ENCODE assay signal across 8 mouse cellular contexts in the genomic region with DNA sequence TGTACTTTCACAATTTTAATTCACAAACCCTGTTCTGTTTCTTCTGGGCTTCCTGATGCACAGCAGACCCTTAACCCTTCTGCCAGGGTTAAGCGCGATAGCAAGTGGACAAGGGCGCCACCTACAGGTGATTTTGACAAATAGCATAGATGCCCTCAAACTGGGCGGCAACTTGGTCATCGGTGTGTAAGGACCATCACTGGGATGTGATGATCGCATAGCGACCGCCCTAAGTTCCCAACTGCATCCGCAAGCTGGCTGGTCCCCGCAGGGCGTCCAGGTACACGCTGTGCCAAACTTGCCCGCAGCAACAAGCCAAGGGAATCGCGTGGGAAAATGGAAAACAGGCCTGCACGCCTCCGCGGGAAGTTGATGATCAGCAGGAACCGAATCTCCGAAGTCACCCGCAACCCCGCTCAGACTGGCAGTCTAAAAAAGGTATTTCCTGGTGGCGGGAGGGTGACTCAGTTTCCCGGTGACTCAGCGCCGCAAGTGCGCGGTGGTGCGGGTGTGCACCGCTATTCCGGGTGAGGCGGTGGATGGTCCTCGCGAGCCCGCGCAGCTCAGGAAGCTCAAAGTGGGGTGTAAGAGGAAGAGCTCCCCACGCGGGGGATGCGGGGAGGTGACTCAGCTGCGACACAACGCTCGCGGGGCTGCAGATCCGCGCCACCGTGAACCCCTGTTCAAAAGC.
DNase-seq lines count a peak whose midpoint lies in the region; ATAC-seq and TF ChIP-seq lines count a peak whose summit lies in the region.

No protein-coding gene starts in this region.

- no peaks in the 10 kb centered on the region for H3K9me3 ChIP-seq in embryonic facial prominence, embryonic 11.5 days (replicated peaks; ENCODE audit: control insufficient read depth, low read length)
- H3K9me3 ChIP-seq in heart, embryonic 10.5 days = no peaks in the 10 kb centered on the region
- no peaks in the 10 kb centered on the region for H3K9me3 ChIP-seq in kidney, embryonic 14.5 days (ENCODE audit: control insufficient read depth, low read length)
- H3K9me3 ChIP-seq in limb, embryonic 14.5 days (ENCODE audit: control insufficient read depth, low read length) = no peaks in the 10 kb centered on the region
- H3K9me3 ChIP-seq in midbrain, embryonic 16.5 days (replicated peaks; ENCODE audit: control insufficient read depth, low read length, poor library complexity, severe bottlenecking) = no peaks in the 10 kb centered on the region

- peak; percentile 32 for DNase-seq in 3134 (ENCODE audit: extremely low read depth, insufficient read length, low spot score)
- peak; percentile 80 for DNase-seq in adrenal gland, postnatal 10 days
- DNase-seq in embryonic facial prominence, embryonic 11.5 days (ENCODE audit: low spot score) = peak; percentile 91
- peak; percentile 89 for DNase-seq in heart, embryonic 10.5 days (ENCODE audit: low spot score)
- DNase-seq in limb, embryonic 14.5 days (ENCODE audit: low spot score) = peak; percentile 90
- peak; percentile 34 to 69 for DNase-seq in spleen, postnatal 10 days (ENCODE audit: low spot score in 2 of 2)

- H3K27ac ChIP-seq in embryonic facial prominence, embryonic 11.5 days (replicated peaks; ENCODE audit: low read depth, low read length) = no peak overlapping the region
- H3K27ac ChIP-seq in heart, embryonic 10.5 days = peak overlapping the region; percentile 84
- no peak overlapping the region for H3K27ac ChIP-seq in kidney, embryonic 14.5 days (ENCODE audit: low read depth, low read length)
- H3K27ac ChIP-seq in limb, embryonic 14.5 days (replicated peaks; ENCODE audit: low read depth, low read length) = no peak overlapping the region
- no peak overlapping the region for H3K27ac ChIP-seq in midbrain, embryonic 16.5 days (ENCODE audit: low read length)

- TF ChIP-seq POLR2A in limb, embryonic 14.5 days (IDR thresholded peaks at IDR 0.05; ENCODE audit: borderline replicate concordance, extremely low read depth, insufficient read depth, insufficient read length) = no peak

- WGBS in embryonic facial prominence, embryonic 11.5 days = 1% methylated on average over 46 of the region's 46 CpGs
- 2% methylated on average over 46 of the region's 46 CpGs for WGBS in heart, embryonic 10.5 days
- 1% methylated on average over 46 of the region's 46 CpGs for WGBS in kidney, embryonic 14.5 days
- under 1% methylated on average over 42 of the region's 46 CpGs for WGBS in limb, embryonic 14.5 days
- under 1% methylated on average over 42 of the region's 46 CpGs for WGBS in midbrain, embryonic 16.5 days

- H3K9ac ChIP-seq in embryonic facial prominence, embryonic 11.5 days (replicated peaks; ENCODE audit: low read length) = peak overlapping the region; percentile 56
- peak overlapping the region; percentile 37 for H3K9ac ChIP-seq in kidney, embryonic 14.5 days (ENCODE audit: low read depth, low read length)
- peak overlapping the region; percentile 43 for H3K9ac ChIP-seq in limb, embryonic 14.5 days (ENCODE audit: low read depth, low read length, severe bottlenecking)
- H3K9ac ChIP-seq in midbrain, embryonic 16.5 days (ENCODE audit: low read depth, low read length) = peak overlapping the region; percentile 63

- H3K4me3 ChIP-seq in embryonic facial prominence, embryonic 11.5 days (ENCODE audit: low read depth, low read length) = peak overlapping the region; percentile 42
- peak overlapping the region; percentile 64 for H3K4me3 ChIP-seq in heart, embryonic 10.5 days
- peak overlapping the region; percentile 43 for H3K4me3 ChIP-seq in kidney, embryonic 14.5 days (ENCODE audit: low read length)
- peak overlapping the region; percentile 40 for H3K4me3 ChIP-seq in limb, embryonic 14.5 days (replicated peaks; ENCODE audit: low read length)
- H3K4me3 ChIP-seq in midbrain, embryonic 16.5 days (ENCODE audit: low read depth, low read length) = peak overlapping the region; percentile 47

- ATAC-seq in embryonic facial prominence, embryonic 11.5 days (replicated peaks; ENCODE audit: insufficient number of reproducible peaks, low FRiP score, low TSS enrichment, low read depth) = peak; percentile 26
- ATAC-seq in kidney, embryonic 14.5 days (ENCODE audit: low FRiP score, low TSS enrichment) = peak; percentile 58
- ATAC-seq in limb, embryonic 14.5 days (ENCODE audit: low FRiP score, low read depth) = peak; percentile 73; the same call in 1 of the 2 replicates
- peak; percentile 77 for ATAC-seq in midbrain, embryonic 16.5 days

- no peaks in the 10 kb centered on the region for H3K27me3 ChIP-seq in embryonic facial prominence, embryonic 11.5 days (ENCODE audit: control insufficient read depth, insufficient read depth, low read length)
- H3K27me3 ChIP-seq in heart, embryonic 10.5 days (ENCODE audit: insufficient read depth, poor library complexity, severe bottlenecking) = peaks cover 7% of the 10 kb centered on the region; the same call in 1 of the 2 replicates
- peaks cover 11% of the 10 kb centered on the region for H3K27me3 ChIP-seq in kidney, embryonic 14.5 days (ENCODE audit: control insufficient read depth, insufficient read depth, low read length)
- peaks cover 6% of the 10 kb centered on the region; the same call in 1 of the 2 replicates for H3K27me3 ChIP-seq in limb, embryonic 14.5 days (ENCODE audit: control insufficient read depth, insufficient read depth, low read length)
- H3K27me3 ChIP-seq in midbrain, embryonic 16.5 days (ENCODE audit: control insufficient read depth, insufficient read depth, low read depth, low read length) = no peaks in the 10 kb centered on the region

- no peaks in the 10 kb centered on the region; the same call in 1 of the 2 replicates for H3K36me3 ChIP-seq in embryonic facial prominence, embryonic 11.5 days (replicated peaks; ENCODE audit: control insufficient read depth, insufficient read depth, low read depth, low read length)
- H3K36me3 ChIP-seq in heart, embryonic 10.5 days = no peaks in the 10 kb centered on the region
- no peaks in the 10 kb centered on the region for H3K36me3 ChIP-seq in kidney, embryonic 14.5 days (ENCODE audit: control insufficient read depth, insufficient read depth, low read length)
- no peaks in the 10 kb centered on the region for H3K36me3 ChIP-seq in limb, embryonic 14.5 days (ENCODE audit: control insufficient read depth, insufficient read depth, low read length)
- no peaks in the 10 kb centered on the region for H3K36me3 ChIP-seq in midbrain, embryonic 16.5 days (ENCODE audit: control insufficient read depth, insufficient read depth, low read length)

- peaks cover 5% of the 10 kb centered on the region for H3K4me1 ChIP-seq in embryonic facial prominence, embryonic 11.5 days (ENCODE audit: control insufficient read depth, insufficient read depth, low read length)
- peaks cover 58% of the 10 kb centered on the region for H3K4me1 ChIP-seq in heart, embryonic 10.5 days
- H3K4me1 ChIP-seq in kidney, embryonic 14.5 days (ENCODE audit: control insufficient read depth, insufficient read depth, low read length) = peaks cover 14% of the 10 kb centered on the region; the same call in 1 of the 2 replicates
- peaks cover 4% of the 10 kb centered on the region; the same call in 1 of the 2 replicates for H3K4me1 ChIP-seq in limb, embryonic 14.5 days (ENCODE audit: control insufficient read depth, insufficient read depth, low read length)
- peaks cover 6% of the 10 kb centered on the region; the same call in 1 of the 2 replicates for H3K4me1 ChIP-seq in midbrain, embryonic 16.5 days (ENCODE audit: control insufficient read depth, insufficient read depth, low read length)

- H3K4me2 ChIP-seq in embryonic facial prominence, embryonic 11.5 days (ENCODE audit: low read depth, low read length) = peak overlapping the region; percentile 79
- peak overlapping the region; percentile 85 for H3K4me2 ChIP-seq in kidney, embryonic 14.5 days (replicated peaks; ENCODE audit: low read depth, low read length)
- H3K4me2 ChIP-seq in limb, embryonic 14.5 days (replicated peaks; ENCODE audit: low read depth, low read length, severe bottlenecking) = peak overlapping the region; percentile 91
- peak overlapping the region; percentile 92 for H3K4me2 ChIP-seq in midbrain, embryonic 16.5 days (ENCODE audit: low read length)

Comparison
In these comparisons a context has a peak if more than half of its experiments do, and no peak if none do; other contexts are left out.
1. DNase-seq: peak in every context shown above with its lines; median percentile 91 in embryonic facial prominence, embryonic 11.5 days; 90 in limb, embryonic 14.5 days; 89 in heart, embryonic 10.5 days; 80 in adrenal gland, postnatal 10 days; 52 in spleen, postnatal 10 days; 32 in 3134.
2. ATAC-seq: peak in every context shown above with its lines; median percentile 77 in midbrain, embryonic 16.5 days; 73 in limb, embryonic 14.5 days; 58 in kidney, embryonic 14.5 days; 26 in embryonic facial prominence, embryonic 11.5 days.